Mouse (Mus musculus) kidney, adult 18-20 months (tissue): ENCODE data around the gene Plekhg3.

ENCODE experiments used
- DNase-seq: peaks from one replicate; pipeline ENCODE4 v3.0.0; 2021

The Plekhg3 gene

GRCm38 (mm10) chr12:76530580-76531139 lies at the start of gene Plekhg3:
Plekhg3 (plus strand) TSS chr12:76530891.
- no peak for DNase-seq

DNA sequence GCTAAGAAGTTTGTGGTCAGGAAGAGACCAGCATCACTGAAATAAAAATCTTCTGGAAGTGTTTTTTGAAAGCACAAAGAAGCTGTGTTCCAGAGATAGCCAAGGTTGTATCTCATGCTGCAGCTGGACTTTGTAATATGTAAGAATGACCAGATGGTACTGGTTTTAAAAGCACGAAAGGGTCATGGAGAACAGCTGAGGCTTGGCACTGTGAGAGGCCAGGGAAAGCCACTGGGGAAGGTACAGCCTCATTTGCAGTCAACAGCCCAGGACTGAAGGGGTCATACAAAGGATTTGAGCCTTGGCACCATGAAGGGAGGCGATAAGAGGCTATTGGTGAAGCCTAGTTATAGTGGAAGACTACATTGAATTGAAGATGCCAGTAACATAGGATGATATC lies 48.2 kb upstream of the Plekhg3 start:
- DNase-seq = no peak

DNA sequence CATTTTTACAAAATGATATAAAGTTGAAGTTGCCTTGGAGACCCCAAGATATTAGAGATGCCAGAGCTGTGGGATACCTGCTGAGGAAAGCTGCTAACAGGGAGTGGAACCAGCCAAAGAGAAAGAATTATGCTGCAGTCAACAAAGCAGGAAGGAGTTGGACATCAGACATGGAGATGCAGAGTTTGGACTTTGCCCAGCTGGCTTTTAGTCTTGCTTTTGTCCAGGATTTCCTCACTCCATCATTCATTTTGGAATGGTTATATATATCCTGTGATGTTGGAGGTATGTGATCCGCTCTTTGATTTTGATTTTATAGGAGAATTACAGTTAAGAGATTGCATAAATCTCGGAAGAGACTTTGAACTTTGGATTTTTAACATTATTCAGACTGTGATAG lies 47.7 kb upstream of the Plekhg3 start:
- DNase-seq = no peak

DNA sequence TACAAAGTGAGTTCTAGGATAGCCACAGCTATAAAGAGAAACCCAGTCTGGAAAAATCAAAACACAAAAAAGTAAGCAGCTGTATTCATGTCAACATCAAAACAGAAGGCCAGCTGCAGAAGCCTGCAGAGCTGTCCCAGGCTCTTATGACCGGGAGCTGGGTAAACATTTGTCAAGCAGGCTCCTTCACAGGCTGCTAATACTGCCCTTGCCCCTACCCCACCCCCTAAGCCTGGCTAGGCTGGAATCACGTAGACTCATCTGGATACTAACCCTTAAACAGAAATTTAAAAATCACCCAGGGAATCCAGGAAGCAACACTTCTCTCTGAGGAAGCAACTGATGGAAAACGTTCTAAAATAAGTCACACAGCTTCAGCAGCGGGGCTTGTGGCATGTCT lies 45.8 kb upstream of the Plekhg3 start:
- no peak for DNase-seq

- no peak for DNase-seq
Measured at GRCm38 (mm10) chr12:76485381-76485780, 45.3 kb upstream of the Plekhg3 start.

GRCm38 (mm10) chr12:76486943-76487342 lies 43.7 kb upstream of the Plekhg3 start:
- no peak for DNase-seq

DNA sequence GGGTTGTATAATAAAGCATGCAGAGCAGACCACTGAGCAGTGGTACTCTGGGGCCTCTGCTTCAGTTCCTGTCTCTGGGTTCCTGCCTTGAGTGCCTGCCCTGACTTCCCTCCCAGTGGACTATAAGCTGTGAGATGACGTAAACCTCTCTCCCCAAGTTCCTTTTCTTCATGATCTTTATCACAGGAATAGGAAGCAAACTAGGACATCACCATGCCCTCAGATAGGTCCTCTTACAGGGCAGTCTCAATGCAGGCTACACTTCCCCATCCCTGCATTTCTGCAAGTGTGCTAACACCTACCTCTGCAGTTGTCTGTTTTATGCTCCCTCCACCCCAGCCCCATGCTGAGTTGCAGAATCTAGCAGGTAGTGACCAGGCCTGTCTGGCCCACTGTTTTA lies 39.9 kb upstream of the Plekhg3 start:
- DNase-seq = no peak

DNA sequence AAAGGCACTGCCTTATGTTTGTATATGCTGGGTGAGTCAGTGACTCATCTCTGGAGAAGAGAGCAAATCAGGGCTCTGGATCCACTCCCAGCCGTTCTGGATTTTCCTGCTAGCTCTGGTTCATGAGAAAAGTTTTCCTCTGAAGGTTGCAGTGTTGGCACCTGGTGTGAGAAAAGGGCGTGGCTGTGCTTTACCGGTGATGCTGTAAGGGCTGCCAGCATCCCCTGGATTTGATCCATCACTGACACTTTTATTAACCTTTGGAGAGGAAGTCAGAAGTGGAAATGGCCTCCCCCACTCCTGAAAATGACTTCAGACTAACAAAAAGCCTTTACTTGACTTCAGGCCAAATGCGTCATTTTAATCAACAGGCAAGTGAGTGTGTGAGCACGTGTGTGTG lies 37.2 kb upstream of the Plekhg3 start:
- DNase-seq = no peak

DNA sequence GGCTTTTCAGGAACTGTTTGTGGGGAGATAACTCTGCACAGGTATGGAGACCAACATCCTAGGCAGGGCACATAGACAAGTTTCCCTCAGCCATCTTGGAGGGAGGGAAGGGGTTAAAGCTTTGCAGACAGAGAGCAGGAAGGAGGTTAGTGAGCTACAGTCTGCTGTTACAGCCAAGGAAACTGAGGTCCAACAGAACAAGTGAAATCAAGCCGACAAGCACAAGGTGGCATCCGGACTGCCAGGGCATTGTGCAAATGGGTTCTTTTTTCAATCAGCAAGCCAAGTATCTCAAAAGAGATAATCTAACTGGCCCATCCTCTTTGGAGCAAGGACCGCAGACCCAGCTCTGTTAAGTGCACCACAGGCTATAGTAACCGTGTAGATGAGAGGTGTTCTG lies 35.3 kb upstream of the Plekhg3 start:
- no peak for DNase-seq

- peak; percentile 75 for DNase-seq
Measured at GRCm38 (mm10) chr12:76496324-76496723, 34.4 kb upstream of the Plekhg3 start.

GRCm38 (mm10) chr12:76499276-76499675 lies 31.4 kb upstream of the Plekhg3 start:
- DNase-seq = no peak

- no peak for DNase-seq
Measured at GRCm38 (mm10) chr12:76500055-76500454, 30.6 kb upstream of the Plekhg3 start.

DNA sequence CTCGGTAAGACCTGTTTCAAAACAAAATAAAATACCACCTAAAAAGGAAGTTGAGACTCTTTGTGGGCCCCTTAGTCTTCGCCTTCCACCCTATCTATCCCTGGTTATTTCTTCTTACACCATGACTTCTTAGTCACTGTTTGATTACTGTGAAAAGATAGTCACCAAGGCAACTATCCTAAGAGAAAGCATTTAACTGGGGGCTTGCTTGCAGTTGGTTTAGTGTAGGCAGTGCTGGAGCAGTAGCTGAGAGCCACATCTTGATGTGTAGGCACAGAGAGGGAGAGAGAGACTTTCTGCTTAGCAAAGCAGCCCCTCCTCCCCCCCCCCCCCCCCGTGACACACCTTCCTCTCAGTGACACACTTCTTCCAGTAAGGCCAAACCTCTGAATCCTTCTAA lies 29.8 kb upstream of the Plekhg3 start:
- no peak for DNase-seq

DNA sequence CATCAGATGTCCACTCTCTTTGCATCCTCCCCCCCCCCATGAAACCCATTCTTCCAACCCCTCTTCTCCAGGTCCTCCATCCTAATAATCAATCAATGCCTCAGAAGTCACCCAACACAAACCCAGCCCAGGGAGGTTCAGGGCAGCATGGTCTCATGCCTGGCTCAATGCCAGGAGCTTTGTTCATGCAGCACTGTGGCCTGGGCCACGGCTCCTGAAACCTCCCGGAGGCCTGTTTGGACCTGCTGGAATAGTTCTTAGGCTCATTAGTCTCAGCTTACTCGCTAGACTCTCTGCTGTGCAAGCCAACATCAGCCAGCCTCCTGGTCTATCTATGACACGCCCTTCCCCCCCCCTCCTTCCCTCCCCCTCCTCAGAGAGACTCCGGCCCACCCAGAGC lies 27.7 kb upstream of the Plekhg3 start:
- DNase-seq = peak; percentile 30

DNA sequence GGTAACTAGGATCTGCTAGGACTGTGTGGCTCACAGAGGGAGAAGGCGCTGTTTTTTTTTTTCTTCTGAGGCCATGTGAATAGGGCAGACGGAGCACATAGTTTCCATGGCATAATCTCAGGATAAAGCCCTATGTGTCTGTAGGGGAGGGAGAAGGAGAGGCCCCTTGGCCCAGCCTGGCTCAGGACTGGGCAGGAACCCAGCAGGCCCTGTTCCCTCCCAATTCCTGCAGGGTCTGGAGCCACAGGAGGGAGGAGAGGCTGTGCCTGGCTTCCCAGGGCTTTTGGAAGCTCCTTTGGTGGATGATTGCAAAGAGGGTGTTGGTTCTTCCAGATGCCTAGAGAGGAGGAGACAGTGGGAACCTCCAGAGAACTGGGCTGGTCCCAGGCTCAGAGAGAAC lies 24.2 kb upstream of the Plekhg3 start:
- no peak for DNase-seq

GRCm38 (mm10) chr12:76507791-76508190 lies 22.9 kb upstream of the Plekhg3 start:
- no peak for DNase-seq

GRCm38 (mm10) chr12:76508909-76509440 lies 21.7 kb upstream of the Plekhg3 start:
- peak; percentile 38 for DNase-seq

DNA sequence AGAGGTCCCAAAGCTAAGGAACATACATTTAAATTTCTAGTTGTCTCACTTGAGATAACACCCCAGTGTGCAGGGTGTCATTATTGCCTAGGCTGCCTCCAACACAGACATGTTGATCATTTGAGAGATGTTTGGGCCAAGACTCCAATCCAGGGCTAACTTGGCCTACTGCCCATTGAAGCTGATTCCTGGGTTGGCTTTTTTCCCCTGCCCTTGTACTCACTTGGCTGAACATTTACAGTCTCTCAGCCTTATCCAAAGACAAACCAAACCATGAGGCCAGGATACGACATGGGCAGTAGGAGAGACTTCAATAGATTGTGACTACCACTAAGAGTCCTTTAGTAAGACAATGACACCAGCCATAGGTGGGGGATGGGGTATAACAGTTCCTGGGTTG lies 18.0 kb upstream of the Plekhg3 start:
- peak; percentile 67 for DNase-seq

DNA sequence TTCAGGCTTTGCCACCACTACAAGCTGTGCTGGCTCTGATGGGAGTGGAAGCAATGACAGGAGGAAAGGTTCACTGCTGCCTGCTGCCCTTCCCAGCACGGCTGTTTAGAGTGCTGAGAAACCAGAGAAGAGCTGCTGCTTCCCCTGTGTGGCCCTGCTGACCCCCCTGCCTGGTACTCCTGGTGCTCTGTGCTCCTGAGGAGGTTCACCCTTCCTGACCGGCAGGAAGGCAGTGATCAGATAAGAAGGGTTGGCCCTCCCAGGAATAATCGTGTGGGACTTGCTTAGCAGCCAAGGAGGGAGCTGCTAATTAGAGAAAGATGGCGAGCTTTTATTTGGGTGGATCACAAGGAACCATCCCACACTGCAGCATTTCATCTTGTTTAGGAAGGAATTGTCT lies 15.8 kb upstream of the Plekhg3 start:
- no peak for DNase-seq

DNA sequence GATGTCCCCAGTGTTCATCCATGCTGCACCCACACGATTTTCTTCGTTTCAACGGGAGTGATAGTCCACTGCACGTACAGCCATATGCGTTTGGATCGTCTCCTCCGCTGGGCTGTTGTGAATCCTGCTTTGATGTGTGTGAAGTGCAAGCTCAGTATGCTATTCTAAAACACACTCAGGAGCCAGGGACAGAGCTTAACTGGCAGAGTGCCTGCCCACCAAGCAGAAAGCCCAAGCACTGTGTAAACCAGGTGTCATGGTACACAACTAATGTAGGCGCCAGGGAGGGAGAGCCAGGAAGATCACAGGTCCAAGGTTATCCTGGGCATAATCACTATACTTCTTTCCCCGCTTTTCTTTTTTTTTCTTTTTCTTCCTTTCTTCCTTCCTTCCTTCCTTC lies 12.7 kb upstream of the Plekhg3 start:
- DNase-seq = peak; percentile 63

GRCm38 (mm10) chr12:76518909-76519842 lies 11.5 kb upstream of the Plekhg3 start:
- no peak for DNase-seq

GRCm38 (mm10) chr12:76523654-76524053 lies 7.0 kb upstream of the Plekhg3 start:
- DNase-seq = no peak

- no peak for DNase-seq
Measured at GRCm38 (mm10) chr12:76524915-76525314, 5.8 kb upstream of the Plekhg3 start.

- DNase-seq = no peak
Measured at GRCm38 (mm10) chr12:76527245-76527881, 3.3 kb upstream of the Plekhg3 start.
